Mouse (Mus musculus): ENCODE results near the gene Arhgef7.

DNA sequence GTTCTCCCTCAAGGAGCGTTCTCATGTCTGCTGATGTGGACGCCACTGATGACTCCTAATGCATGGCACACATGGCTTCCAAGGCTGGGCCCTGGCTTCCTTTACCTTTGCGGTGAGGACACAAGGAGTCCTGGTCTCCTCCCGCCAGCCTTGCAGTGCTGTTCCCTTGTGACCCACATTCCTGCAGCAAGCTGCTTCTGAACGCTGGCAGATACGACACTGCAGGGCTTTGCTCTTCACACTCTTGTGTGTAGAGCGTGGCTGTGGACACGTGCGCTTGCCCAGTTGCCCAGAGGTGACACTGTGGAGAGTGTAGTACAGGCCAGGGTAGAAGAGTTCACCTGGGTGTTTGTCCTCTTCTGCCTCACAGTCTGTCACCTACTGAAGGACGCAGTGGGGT, 49.7 kb downstream of the Arhgef7 start:
- no peak for TF ChIP-seq CTCF (IDR thresholded peaks at IDR 0.05; ENCODE audit: low read depth)
- TF ChIP-seq EP300 (IDR thresholded peaks at IDR 0.05; ENCODE audit: low read depth): no peak
